Mouse (Mus musculus): ENCODE measurements around the gene Clasp1.

Gene Clasp1

DNA sequence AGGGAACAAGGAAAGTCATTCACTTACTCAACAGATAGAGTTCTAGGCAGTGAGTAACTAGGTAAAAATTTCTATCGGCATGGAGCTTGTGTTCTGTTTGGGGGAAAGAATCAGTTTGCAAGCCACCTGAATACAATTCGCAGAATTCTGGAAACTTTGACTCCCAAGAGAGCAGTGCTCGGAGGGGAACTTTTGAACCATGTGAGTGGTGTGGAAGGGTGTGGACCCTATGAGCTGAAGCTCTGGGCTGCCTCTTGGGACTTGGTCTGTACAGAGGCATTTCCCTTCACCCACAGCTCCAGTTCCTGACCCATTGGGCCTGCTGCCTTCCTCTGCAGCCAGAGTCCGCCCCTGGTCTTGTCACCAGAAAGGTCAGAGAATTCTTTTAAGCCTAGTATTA, 64.7 kb downstream of the Clasp1 start:
- DNase-seq (ENCODE audit: low spot score) = no peak

DNA sequence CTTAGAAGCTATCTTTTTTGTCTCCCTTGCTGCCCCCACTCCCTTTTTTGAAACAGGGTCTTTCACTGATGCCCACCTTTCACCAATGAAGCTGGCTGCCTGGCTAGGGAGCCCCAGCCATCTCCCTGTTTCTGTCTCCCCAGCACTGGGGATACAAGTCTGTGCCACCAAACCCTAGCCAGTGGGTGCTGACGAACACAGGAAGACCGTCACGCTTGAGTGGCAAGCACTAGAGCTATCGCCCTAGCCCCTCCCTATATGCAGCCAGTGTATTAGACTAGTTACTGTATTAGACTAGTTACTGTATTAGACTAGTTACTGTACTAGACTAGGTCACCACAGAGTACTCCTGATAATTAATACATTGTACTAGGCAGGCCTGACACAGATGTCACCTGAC, 66.0 kb downstream of the Clasp1 start:
- DNase-seq (ENCODE audit: low spot score) = no peak

DNA sequence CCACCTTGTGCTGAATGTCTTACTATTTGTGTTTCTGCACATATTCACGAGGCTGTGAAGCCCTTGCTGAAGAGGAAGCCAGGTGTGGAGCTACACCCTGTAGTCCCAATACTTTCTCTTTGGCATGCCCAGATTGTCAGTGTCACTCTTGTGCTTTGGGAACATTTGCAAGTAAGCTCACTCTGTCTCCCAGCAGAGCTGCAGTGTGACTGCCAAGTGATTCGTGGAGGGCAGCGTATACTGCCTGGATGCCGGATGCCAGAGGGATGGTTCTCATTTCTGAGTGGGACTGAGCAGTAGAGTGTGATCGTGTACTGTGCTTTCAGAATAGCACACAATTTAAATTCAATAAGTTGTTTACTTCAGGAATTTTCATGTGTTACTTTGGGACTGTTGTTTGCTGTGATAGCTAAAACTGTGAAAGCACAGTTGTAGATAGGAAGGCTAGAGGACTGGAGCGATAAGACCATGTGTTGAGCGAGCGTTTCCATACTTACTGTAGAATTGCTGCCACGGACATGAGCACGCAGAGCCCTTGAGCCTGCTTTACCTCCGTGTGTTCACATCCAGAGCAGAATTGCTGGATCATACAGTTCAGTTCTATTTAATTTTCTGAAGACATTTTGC, 68.5 kb downstream of the Clasp1 start:
- DNase-seq (ENCODE audit: low spot score) = no peak

- DNase-seq (ENCODE audit: low spot score) = no peak
These were observed 69.0 kb downstream of the Clasp1 start for GRCm38 (mm10) chr1:118457883-118458259.

- DNase-seq (ENCODE audit: low spot score) = no peak
These were observed 69.4 kb downstream of the Clasp1 start for GRCm38 (mm10) chr1:118458279-118458678.

DNA sequence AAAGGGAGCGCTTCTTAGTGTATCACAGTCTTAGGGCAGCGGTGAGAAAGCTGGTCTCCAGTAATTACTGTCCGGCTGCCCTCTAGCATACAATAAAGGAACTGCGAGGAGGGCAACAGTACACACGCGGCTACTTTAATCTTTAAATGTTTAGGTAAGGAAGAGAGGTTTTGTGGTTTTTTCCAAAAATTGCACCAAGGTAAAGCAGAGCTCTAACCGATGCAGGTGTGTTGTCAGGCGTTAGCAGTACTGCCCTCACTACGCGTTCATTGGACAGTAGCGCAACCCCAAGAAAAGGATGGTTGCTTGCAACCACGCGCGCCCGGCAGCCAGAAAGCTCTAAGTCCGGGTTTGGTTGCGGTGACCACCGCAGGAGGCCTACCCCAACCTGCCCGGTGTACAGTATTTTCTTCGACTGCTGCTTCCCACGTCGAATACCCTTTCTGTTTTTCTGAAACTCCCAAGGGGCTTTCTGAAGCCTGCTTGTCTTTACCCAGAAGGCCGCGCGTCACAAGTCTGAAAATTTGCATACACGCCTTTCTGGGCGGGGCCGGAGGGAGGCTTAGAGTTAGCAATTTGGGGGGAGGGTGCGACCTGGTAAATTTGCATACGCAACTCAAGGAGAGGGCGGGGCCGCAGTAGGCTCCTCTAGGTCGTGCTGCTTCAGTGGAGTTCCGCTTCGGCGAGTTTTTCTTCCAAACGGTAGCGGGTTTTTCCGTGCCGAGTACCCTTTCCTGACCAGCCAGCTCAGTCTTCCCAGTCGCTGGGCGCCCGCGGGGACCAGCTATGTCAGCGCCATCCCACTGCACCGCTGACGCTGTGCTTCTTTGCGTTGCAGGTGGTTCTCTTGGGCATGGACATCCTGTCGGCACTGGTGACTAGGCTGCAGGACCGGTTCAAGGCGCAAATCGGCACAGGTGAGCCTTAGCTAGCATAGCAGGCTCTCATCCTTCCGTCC, 70.4 kb downstream of the Clasp1 start:
- DNase-seq (ENCODE audit: low spot score) = peak; percentile 78

- DNase-seq (ENCODE audit: low spot score) = no peak
These were observed 71.9 kb downstream of the Clasp1 start for GRCm38 (mm10) chr1:118460716-118461115.

DNA sequence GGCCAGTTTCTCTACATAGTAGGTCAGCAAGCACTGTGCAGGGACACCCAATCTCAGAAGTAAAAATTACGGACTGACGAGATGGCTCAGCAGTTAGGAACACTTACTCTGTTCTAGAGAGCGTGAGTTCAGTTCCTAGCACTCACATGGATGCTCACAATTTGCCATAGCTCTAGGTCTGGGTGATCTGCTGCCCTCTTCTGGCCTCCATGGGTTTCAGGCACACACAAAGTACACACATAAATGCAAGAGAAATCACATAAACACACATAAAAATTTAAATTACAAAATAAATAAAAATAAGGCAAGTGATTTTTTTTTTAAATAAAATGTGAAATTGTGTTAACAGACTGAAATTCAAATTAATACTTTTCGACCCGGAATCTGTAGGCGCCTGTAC, 77.2 kb downstream of the Clasp1 start:
- DNase-seq (ENCODE audit: low spot score) = no peak

GRCm38 (mm10) chr1:118472386-118472785, 83.5 kb downstream of the Clasp1 start:
- DNase-seq (ENCODE audit: low spot score) = no peak

DNA sequence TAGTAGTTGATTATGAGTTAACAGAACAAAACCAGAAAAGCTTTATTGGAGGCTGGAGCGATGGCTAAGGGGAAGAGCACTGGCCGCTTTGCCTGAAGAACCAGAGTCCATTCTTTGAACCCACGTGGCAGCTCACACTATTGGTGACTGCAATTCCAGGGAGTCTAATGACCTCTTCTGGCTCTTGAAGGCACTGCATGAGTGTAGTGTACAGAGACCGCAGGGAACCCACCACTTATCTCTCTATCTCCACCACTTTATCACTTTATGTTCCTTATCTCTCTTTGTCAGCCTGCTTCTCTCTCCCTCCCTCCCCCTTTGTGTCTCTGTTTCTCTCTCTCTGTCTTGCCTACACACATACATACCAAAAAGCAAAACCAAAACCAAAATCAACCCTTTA, 88.1 kb downstream of the Clasp1 start:
- DNase-seq (ENCODE audit: low spot score) = no peak

GRCm38 (mm10) chr1:118479246-118479645, 90.4 kb downstream of the Clasp1 start:
- no peak for DNase-seq (ENCODE audit: low spot score)

DNA sequence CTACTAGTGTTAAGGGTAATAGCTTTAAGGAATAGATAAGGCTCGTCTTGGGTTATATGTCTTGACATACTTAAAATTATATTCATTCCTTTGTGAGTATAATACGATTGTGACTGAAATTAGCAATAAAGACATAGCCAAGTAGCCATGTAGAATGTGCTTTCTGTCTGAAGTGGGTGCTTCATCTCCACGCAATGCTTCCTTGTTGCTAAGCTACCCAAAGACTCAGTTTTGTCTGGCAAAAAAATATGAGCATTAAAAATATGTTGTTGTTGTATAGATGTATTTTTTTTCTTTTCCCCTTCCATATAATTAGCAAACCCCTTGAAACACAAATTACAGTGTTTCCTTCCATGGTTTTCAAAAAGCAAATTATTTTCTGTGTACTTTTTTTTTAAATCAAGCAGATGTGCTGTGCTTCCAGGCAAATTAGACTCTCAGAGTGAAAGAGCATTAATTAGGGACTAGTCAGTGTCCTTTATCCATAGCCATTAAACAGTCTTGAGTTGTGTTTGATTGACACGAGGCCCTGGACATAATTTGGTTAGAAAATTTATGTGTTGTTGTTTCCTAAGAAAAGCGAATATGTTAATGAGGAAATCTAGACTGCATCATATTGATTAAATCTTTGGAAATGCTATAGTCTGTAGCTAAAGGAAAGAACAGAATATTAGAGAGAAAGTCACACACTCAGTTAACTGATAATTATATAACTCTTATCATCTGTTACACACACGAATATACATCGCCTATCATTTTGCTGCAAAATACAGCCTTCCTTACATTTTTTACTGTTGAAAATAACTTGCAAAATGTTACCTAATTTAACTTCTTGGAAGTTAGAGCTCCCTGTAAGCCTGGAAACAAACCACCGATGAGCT, 91.9 kb downstream of the Clasp1 start:
- no peak for DNase-seq (ENCODE audit: low spot score)

GRCm38 (mm10) chr1:118481365-118481702, 92.5 kb downstream of the Clasp1 start:
- DNase-seq (ENCODE audit: low spot score) = no peak

DNA sequence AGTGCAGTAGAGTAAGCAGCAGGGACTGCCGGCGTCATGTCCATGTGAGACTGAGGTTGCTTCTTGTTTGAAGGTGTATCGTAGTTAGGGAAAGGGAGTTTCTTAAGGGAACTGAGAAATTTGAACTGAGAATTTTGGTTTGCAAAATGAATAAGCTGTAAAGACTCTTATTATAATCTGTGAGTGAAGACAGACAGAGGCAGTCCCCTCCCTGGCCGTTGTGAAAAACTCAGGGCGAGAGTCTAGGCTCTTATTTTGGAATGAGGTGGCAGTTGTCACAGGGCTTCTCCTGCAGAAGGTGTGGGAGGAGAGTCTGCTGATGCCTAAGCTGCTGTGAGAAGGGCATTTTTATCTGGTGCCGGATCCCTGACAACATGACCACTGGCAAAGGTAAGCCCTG, 92.8 kb downstream of the Clasp1 start:
- DNase-seq (ENCODE audit: low spot score) = no peak

GRCm38 (mm10) chr1:118482285-118483019, 93.6 kb downstream of the Clasp1 start:
- no peak for DNase-seq (ENCODE audit: low spot score)

DNA sequence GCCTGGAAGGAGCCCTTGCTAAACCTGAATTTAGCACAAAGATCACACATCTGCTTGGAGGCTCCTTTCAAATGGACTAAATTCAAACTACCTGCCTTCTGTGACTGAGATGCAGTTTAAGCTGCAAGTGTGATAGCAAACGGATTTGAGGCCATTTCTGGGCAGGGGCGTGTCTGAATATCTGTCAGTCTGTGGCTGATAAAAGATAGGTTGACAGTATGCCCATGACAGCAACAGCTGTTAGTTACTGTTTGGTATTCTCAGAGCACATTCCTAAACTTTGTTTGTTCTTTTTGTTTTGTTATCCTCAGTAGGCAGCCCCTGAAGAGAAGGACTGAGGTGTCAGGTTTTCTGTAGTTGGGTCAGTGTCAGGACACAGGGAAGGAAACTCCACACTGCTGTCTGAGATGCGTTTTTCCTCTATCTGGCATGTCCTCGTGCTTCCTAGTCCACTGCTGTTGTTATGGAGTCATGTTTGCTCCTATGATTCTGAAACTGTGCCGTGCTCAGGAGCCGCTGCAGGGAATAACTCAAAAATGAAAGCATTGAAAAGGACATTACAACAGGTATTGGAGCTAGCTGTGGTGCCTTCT, 94.7 kb downstream of the Clasp1 start:
- no peak for DNase-seq (ENCODE audit: low spot score)

DNA sequence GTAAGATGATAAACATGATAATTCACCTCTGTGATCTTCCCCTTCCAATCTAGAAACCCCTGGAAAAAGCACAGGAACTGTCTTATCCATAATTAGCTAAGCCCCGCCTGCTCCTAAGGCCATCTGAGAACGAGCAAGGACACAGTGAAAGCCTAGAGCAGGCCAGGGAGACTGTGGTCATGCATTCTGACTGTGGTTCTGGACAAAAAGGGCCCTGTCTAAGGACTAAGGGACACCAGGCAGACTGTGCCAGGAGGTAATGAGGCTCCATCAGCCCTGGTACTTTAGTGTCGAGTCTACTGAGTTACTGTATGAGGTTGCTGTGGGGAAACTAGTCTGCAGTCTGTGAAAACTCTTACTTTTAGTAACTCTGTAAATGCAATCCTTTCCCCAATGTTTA, 96.7 kb downstream of the Clasp1 start:
- no peak for DNase-seq (ENCODE audit: low spot score)

DNA sequence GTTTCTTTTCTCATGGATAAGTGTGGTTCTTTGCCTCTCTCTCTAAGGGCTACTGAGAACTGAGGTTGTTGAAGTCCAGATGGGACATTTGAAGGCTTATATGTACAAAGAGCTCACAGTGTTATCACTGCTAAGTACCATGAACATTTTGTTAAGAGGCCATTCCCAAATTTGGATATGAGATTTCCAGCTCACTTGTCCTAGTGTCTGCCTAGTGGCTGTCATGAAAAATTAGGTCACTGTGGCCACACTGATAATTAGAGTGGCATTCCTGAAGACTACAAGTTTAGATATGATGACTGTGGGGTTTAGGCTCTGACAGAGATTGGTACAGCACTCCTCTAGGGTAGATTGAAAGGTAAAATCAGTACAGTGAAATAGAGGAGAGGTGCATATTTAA, 97.2 kb downstream of the Clasp1 start:
- no peak for DNase-seq (ENCODE audit: low spot score)

DNA sequence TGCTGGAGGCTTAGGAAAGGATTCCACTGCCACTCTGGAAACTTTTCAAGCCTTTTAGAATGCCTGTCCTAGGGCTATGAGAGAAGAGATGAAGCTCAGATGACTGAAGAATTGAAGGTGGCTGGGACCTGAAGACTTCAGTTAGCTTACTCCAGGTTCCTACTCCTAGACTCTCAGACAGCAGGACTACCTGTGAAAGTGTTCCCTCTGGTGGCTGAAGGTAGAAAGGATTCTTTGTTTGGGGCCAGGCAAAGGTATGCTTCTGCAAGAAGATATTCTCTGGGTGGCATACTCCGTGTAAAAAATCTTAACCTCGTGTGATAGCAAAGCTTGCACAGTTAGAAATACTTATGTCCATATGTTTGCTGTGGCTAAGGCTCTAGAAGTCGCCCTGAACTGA, 104.0 kb downstream of the Clasp1 start:
- no peak for DNase-seq (ENCODE audit: low spot score)

DNA sequence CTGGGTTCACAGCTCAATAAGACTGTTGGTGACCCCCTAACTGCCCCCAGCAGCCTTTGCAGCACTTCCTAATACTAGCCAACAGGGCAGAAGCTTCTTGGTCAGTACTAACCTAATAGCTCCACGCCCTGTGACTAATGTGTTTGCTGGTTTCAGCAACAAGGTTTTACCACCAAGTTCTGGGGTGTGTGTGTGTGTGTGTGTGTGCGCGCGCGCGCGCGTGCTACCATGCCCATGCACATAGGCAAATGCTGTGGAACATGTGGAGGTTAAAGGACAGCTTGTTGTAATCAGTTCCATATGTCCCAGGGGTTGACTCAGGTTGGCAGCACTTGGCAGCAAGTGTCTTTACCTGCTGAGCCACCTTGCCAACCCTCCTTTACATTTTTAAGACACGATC, 105.7 kb downstream of the Clasp1 start:
- no peak for DNase-seq (ENCODE audit: low spot score)

DNA sequence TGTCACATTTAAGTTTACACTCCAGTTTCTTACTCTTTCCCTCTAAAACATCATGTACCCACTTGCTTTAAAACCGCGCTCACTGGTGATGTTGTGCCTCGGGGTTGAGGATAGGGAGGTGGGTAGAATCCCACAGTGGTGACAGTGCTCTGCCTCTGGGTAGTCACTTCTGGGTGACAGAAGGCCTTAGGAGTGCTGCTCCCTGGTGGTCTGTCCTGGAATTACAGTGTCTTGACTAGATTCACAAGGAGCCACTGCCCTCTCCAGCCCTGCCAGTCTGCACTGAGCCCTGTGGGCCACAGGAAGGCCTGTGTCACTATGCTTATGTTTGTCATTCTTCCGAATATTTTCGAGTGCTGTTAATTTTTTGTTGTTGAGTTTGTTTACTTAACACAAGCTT, 109.5 kb downstream of the Clasp1 start:
- DNase-seq (ENCODE audit: low spot score) = peak; percentile 53

GRCm38 (mm10) chr1:118500606-118501005, 111.7 kb downstream of the Clasp1 start:
- no peak for DNase-seq (ENCODE audit: low spot score)

Data from layer of hippocampus, adult 9-10 months (tissue).